Mouse (Mus musculus) megakaryocyte, adult 5-6 weeks (primary cell): ENCODE results near the gene Gm39566. TPM values are rescaled to one million over a fixed set of nuclear protein-coding genes. Genes with fewer than 3 reads are reported as not detected.

Source experiments
- ATAC-seq: 2 replicates; pipeline ENCODE4 v1.8.0; 2016; ENCODE audit warnings: mild to moderate bottlenecking, inconsistent platforms; ENCODE audit not compliant: poor library complexity, severe bottlenecking
- total RNA-seq, 2 experiments: library from RNA; stranded (forward) in 1 of 2; stranded (reverse) in 1 of 2; fragments of 153-499, 151-499 nt in 1 of 2; fragments of 221-1000, 200-1000 nt in 1 of 2; gene quantifications; 2 replicates each; pipeline versions ENCODE4 v1.2.3 to v1.2.4; 2015 to 2017

Gene Gm39566
- total RNA-seq, 2 experiments from 2014 or later: not detected

DNA sequence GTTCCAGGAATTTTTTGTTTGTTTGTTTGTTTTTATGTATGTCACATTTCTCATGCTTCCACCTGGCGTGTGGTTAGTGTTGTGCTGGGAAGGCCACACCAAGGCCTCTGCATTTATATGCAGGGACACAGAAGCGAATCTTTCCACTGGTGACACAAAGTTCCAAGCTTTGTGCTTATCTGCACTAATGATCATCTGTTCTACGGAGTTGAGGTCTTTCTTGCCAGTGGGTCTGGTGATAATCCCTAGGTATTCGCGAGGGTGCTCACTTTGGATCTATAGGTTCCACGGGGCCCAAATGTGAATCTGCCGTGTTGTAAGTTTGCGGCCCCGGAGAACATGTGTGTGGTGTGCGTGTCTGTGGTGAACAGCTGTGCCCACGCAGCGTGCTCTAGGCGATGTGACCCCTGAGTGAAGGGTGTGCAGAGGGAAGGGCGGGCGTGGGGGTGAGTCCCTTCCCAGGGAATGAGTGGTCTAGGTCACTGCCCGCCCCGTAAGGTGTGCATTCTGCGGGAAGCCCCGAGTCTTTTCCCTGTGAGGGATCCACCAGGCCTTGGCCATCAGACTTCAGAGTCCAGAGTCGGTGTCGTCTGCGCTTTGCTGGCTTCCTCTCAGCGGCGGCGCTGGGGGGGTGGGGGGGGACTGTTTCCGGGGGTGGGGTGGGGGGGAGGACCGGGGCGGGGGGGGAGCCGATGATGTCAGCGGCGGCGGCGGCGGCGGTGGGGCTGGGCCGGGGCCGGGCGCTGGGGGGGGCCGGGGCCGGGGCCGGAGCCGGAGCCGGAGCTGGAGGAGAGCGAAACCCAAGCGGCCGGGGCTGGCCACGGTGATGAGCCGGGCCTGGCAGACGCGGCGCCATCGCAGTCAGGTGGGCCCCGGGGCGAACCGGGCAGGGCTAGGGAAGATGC, 49.6 kb downstream of the Gm39566 start, which contains the start of gene Zbtb4:
Zbtb4 (plus strand) TSS at position 692 of the 905 bp plus-strand sequence.
- ATAC-seq: peak; percentile 48

DNA sequence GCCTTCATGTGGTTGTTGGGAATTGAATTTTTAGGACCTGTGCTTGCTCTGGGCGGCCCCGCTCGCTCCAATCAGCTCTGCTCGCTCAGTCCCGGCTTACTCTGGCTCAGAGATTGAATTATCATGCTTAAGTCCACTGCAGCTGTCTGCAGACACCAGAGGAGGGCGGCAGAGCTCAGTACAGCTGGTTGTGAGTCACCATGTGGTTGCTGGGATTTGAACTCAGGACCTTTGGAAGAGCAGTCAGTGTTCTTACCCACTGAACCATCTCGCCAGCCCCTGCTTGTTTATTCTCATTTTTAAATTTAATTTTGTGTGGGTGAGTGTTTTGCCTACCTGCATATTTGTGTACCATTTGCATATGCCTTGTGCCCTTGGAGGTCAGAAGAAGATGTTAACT, 51.5 kb downstream of the Gm39566 start:
- ATAC-seq: no peak

DNA sequence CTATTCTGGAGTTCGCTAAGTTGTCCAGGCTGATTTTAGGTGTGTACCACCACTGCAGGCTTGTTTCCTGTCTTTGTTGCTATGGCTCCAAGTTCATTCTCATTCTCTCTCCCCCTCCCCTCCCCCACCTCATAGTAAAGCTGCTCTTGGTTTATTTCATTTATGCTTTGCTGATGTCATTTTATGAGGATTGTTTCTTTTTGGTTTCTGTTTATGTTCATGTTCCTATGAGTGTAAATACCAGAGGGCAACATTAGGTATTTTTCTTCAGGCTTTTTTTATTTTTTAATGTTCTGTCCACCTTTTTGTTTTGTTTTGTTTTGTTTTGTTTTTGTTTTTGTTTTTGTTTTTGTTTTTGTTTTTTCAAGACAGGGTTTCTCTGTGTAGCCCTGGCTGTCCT, 53.2 kb downstream of the Gm39566 start, which contains the start of gene Slc35g3:
Slc35g3 (minus strand) TSS at position 101 of the 400 bp plus-strand sequence.
- no peak for ATAC-seq

Other genes starting within 250 kb of the Gm39566 start
Only the 30 nearest of the 44 such genes appear.
- not detected in 2 replicates for gene Sox15, start 160.0 kb downstream of the Gm39566 start, total RNA-seq (2015)
- gene Sox15, start 160.0 kb downstream of the Gm39566 start, total RNA-seq (2017): 0.22 TPM in 1 of 2 replicates, not detected in the other
- 34.9 and 40.9 TPM in 2 replicates for gene Mpdu1, start 152.7 kb downstream of the Gm39566 start, total RNA-seq (2015)
- gene Mpdu1, start 152.7 kb downstream of the Gm39566 start, total RNA-seq (2017): 55.7 and 56.5 TPM in 2 replicates
- gene Cd68, start 149.1 kb downstream of the Gm39566 start, total RNA-seq (2015): 302 and 304 TPM in 2 replicates
- 195 and 219 TPM in 2 replicates for gene Cd68, start 149.1 kb downstream of the Gm39566 start, total RNA-seq (2017)
- 457 and 494 TPM in 2 replicates for gene Eif4a1, start 142.9 kb downstream of the Gm39566 start, total RNA-seq (2015)
- 511 and 523 TPM in 2 replicates for gene Eif4a1, start 142.9 kb downstream of the Gm39566 start, total RNA-seq (2017)
- 94.3 and 104 TPM in 2 replicates for gene Senp3, start 133.2 kb downstream of the Gm39566 start, total RNA-seq (2015)
- gene Senp3, start 133.2 kb downstream of the Gm39566 start, total RNA-seq (2017): 68.9 and 80.8 TPM in 2 replicates
- gene Tnfsf13, start 129.5 kb downstream of the Gm39566 start, total RNA-seq (2015): 37.7 and 47.2 TPM in 2 replicates
- 74.3 and 78.9 TPM in 2 replicates for gene Tnfsf13, start 129.5 kb downstream of the Gm39566 start, total RNA-seq (2017)
- gene Tnfsf12, start 119.4 kb downstream of the Gm39566 start, total RNA-seq (2015): 25.5 and 25.9 TPM in 2 replicates
- gene Tnfsf12, start 119.4 kb downstream of the Gm39566 start, total RNA-seq (2017): 3.2 and 4.9 TPM in 2 replicates
- 11.6 and 13.6 TPM in 2 replicates for gene Tnfsfm13, start 119.2 kb downstream of the Gm39566 start, total RNA-seq (2015)
- gene Tnfsfm13, start 119.2 kb downstream of the Gm39566 start, total RNA-seq (2017): 8.5 and 12.2 TPM in 2 replicates
- gene Polr2a, start 56.7 kb downstream of the Gm39566 start, total RNA-seq (2015): 116 and 118 TPM in 2 replicates
- gene Polr2a, start 56.7 kb downstream of the Gm39566 start, total RNA-seq (2017): 38.6 and 42.9 TPM in 2 replicates
- gene Slc35g3, start 53.3 kb downstream of the Gm39566 start, total RNA-seq (2015): not detected in 2 replicates
- gene Slc35g3, start 53.3 kb downstream of the Gm39566 start, total RNA-seq (2017): not detected in 2 replicates
- gene Zbtb4, start 49.4 kb downstream of the Gm39566 start, total RNA-seq (2015): 1.6 and 2.6 TPM in 2 replicates
- gene Zbtb4, start 49.4 kb downstream of the Gm39566 start, total RNA-seq (2017): 1.4 and 2.4 TPM in 2 replicates
- gene Chrnb1, start 19.4 kb downstream of the Gm39566 start, total RNA-seq (2015): 0.32 and 0.36 TPM in 2 replicates
- 0.16 TPM in 1 of 2 replicates, not detected in the other for gene Chrnb1, start 19.4 kb downstream of the Gm39566 start, total RNA-seq (2017)
- gene Fgf11, start 13.4 kb downstream of the Gm39566 start, total RNA-seq (2015): 0.14 TPM in 1 of 2 replicates, not detected in the other
- gene Fgf11, start 13.4 kb downstream of the Gm39566 start, total RNA-seq (2017): not detected in 2 replicates
- gene Tmem102, start 9.7 kb downstream of the Gm39566 start, total RNA-seq (2015): not detected in 2 replicates
- not detected in 2 replicates for gene Tmem102, start 9.7 kb downstream of the Gm39566 start, total RNA-seq (2017)
- gene Spem2, start 3.2 kb upstream of the Gm39566 start, total RNA-seq (2015): not detected in 2 replicates
- not detected in 2 replicates for gene Spem2, start 3.2 kb upstream of the Gm39566 start, total RNA-seq (2017)
- not detected in 2 replicates for gene Spem1, start 6.9 kb upstream of the Gm39566 start, total RNA-seq (2015)
- not detected in 2 replicates for gene Spem1, start 6.9 kb upstream of the Gm39566 start, total RNA-seq (2017)
- 0.20 and 0.48 TPM in 2 replicates for gene Nlgn2, start 22.5 kb upstream of the Gm39566 start, total RNA-seq (2015)
- gene Nlgn2, start 22.5 kb upstream of the Gm39566 start, total RNA-seq (2017): 0.16 and 0.88 TPM in 2 replicates
- 217 and 226 TPM in 2 replicates for gene Tmem256, start 23.2 kb upstream of the Gm39566 start, total RNA-seq (2015)
- 117 and 158 TPM in 2 replicates for gene Tmem256, start 23.2 kb upstream of the Gm39566 start, total RNA-seq (2017)
- gene Plscr3, start 31.1 kb upstream of the Gm39566 start, total RNA-seq (2015): 19.8 and 23.7 TPM in 2 replicates
- 10.8 and 18.1 TPM in 2 replicates for gene Plscr3, start 31.1 kb upstream of the Gm39566 start, total RNA-seq (2017)
- gene Tnk1, start 43.4 kb upstream of the Gm39566 start, total RNA-seq (2015): not detected in 2 replicates
- gene Tnk1, start 43.4 kb upstream of the Gm39566 start, total RNA-seq (2017): 0.04 TPM in 1 of 2 replicates, not detected in the other
- gene Tmem95, start 62.7 kb upstream of the Gm39566 start, total RNA-seq (2015): not detected in 2 replicates
- not detected in 2 replicates for gene Tmem95, start 62.7 kb upstream of the Gm39566 start, total RNA-seq (2017)
- gene Kctd11, start 66.1 kb upstream of the Gm39566 start, total RNA-seq (2015): 2.9 and 3.3 TPM in 2 replicates
- gene Kctd11, start 66.1 kb upstream of the Gm39566 start, total RNA-seq (2017): 3.0 and 3.3 TPM in 2 replicates
- 19.3 and 19.7 TPM in 2 replicates for gene Acap1, start 80.2 kb upstream of the Gm39566 start, total RNA-seq (2015)
- 44.4 and 53.5 TPM in 2 replicates for gene Acap1, start 80.2 kb upstream of the Gm39566 start, total RNA-seq (2017)
- 1.6 and 2.6 TPM in 2 replicates for gene 2810408A11Rik, start 85.7 kb upstream of the Gm39566 start, total RNA-seq (2015)
- 1.5 and 1.8 TPM in 2 replicates for gene 2810408A11Rik, start 85.7 kb upstream of the Gm39566 start, total RNA-seq (2017)
- 7.1 and 9.9 TPM in 2 replicates for gene Neurl4, start 85.8 kb upstream of the Gm39566 start, total RNA-seq (2015)
- 11.9 and 18.9 TPM in 2 replicates for gene Neurl4, start 85.8 kb upstream of the Gm39566 start, total RNA-seq (2017)
- 140 and 156 TPM in 2 replicates for gene Gps2, start 98.6 kb upstream of the Gm39566 start, total RNA-seq (2015)
- gene Gps2, start 98.6 kb upstream of the Gm39566 start, total RNA-seq (2017): 56.4 and 64.9 TPM in 2 replicates
- gene Eif5a, start 106.7 kb upstream of the Gm39566 start, total RNA-seq (2015): 575 and 614 TPM in 2 replicates
- 561 and 596 TPM in 2 replicates for gene Eif5a, start 106.7 kb upstream of the Gm39566 start, total RNA-seq (2017)
- not detected in 2 replicates for gene Ybx2, start 120.5 kb upstream of the Gm39566 start, total RNA-seq (2015)
- gene Ybx2, start 120.5 kb upstream of the Gm39566 start, total RNA-seq (2017): not detected in 2 replicates
- not detected in 2 replicates for gene Slc2a4, start 132.9 kb upstream of the Gm39566 start, total RNA-seq (2015)
- 0.07 TPM in 1 of 2 replicates, not detected in the other for gene Slc2a4, start 132.9 kb upstream of the Gm39566 start, total RNA-seq (2017)
- not detected in 2 replicates for gene Cldn7, start 149.5 kb upstream of the Gm39566 start, total RNA-seq (2015)
- not detected in 2 replicates for gene Cldn7, start 149.5 kb upstream of the Gm39566 start, total RNA-seq (2017)